In genomic region chr6:115072024-115072423, GRCm38 (mm10) we compare ENCODE assay signal across 11 mouse cellular contexts. TPM values are rescaled to one million over a fixed set of nuclear protein-coding genes. Genes with fewer than 3 reads are reported as not detected.
A peak's percentile ranks its signal among the peaks of the same experiment; 100 is the strongest.
DNase-seq lines count a peak whose midpoint lies in the region; ATAC-seq and TF ChIP-seq lines count a peak whose summit lies in the region.
"Had no signal": no experiment of that assay in that cellular context is flagged by ENCODE, and none has a peak within 500 bp of the region (broad histone marks: within the 10 kb centered on the region; RNA-seq: fewer than 3 reads in every experiment).

No protein-coding gene starts in this region.

- intact Hi-C loops in heart, postnatal 36 days (cut with DNase I): no loop called here

- 67% methylated on average over 2 of the region's 2 CpGs for WGBS in lung, embryonic 14.5 days
- 56% methylated on average over 2 of the region's 2 CpGs for WGBS in lung, adult 2 months
- 64% methylated on average over 2 of the region's 2 CpGs for WGBS in kidney, embryonic 16.5 days

- no peak overlapping the region for H3K4me2 ChIP-seq in lung, embryonic 14.5 days
- H3K4me2 ChIP-seq in kidney, embryonic 16.5 days (replicated peaks; ENCODE audit: low read depth, low read length): no peak overlapping the region
- H3K4me2 ChIP-seq: embryonic facial prominence, embryonic 13.5 days had no signal

- H3K9me3 ChIP-seq in lung, embryonic 14.5 days (ENCODE audit: low read depth, low read length): no peaks in the 10 kb centered on the region
- no peaks in the 10 kb centered on the region for H3K9me3 ChIP-seq in kidney, embryonic 16.5 days (ENCODE audit: low read length)
- H3K9me3 ChIP-seq: embryonic facial prominence, embryonic 13.5 days had no signal

- no peaks in the 10 kb centered on the region for H3K36me3 ChIP-seq in lung, embryonic 14.5 days (ENCODE audit: insufficient read depth)
- H3K36me3 ChIP-seq in kidney, embryonic 16.5 days (ENCODE audit: insufficient read depth, low read length): no peaks in the 10 kb centered on the region
- H3K36me3 ChIP-seq: embryonic facial prominence, embryonic 13.5 days had no signal

- H3K27me3 ChIP-seq in lung, embryonic 14.5 days (ENCODE audit: insufficient read depth, low read length): no peaks in the 10 kb centered on the region
- no peaks in the 10 kb centered on the region for H3K27me3 ChIP-seq in kidney, embryonic 16.5 days (ENCODE audit: insufficient read depth, low read length)
- H3K27me3 ChIP-seq: embryonic facial prominence, embryonic 13.5 days had no signal

- H3K27ac ChIP-seq in lung, embryonic 14.5 days (ENCODE audit: low read depth): no peak overlapping the region
- H3K27ac ChIP-seq in kidney, embryonic 16.5 days (ENCODE audit: low read length): no peak overlapping the region
- H3K27ac ChIP-seq: embryonic facial prominence, embryonic 13.5 days; liver, embryonic 14.5 days had no signal

- no peak for ATAC-seq in lung, embryonic 14.5 days (ENCODE audit: insufficient read depth)
- ATAC-seq in kidney, embryonic 16.5 days (ENCODE audit: low FRiP score, low TSS enrichment): no peak

- peak; percentile 31 to 62 for DNase-seq in frontal cortex, adult 2 months (ENCODE audit: extremely low spot score in 1 of 2, low spot score in 1 of 2)
- DNase-seq in frontal cortex, postnatal 25 days (ENCODE audit: low spot score in 2 of 2): no peak
- peak; percentile 23 for DNase-seq in lung, embryonic 14.5 days
- no peak for DNase-seq in lung, adult 2 months
- peak; percentile 22 for DNase-seq in adrenal gland, adult 8-10 months
- peak; percentile 12 for DNase-seq in heart, postnatal 36 days
- DNase-seq in natural killer cell, adult 2 months (ENCODE audit: low spot score in 2 of 2): no peak
- DNase-seq: retina, postnatal 1 day had no signal

- no peak overlapping the region for H3K4me3 ChIP-seq in lung, embryonic 14.5 days (ENCODE audit: low read depth, low read length)
- H3K4me3 ChIP-seq in lung, adult 2 months (replicated peaks; ENCODE audit: extremely low read depth, low read depth, low read length): no peak overlapping the region
- H3K4me3 ChIP-seq in kidney, embryonic 16.5 days (ENCODE audit: low read length): no peak overlapping the region
- H3K4me3 ChIP-seq: embryonic facial prominence, embryonic 13.5 days had no signal

- no peak overlapping the region for H3K9ac ChIP-seq in lung, embryonic 14.5 days
- no peak overlapping the region for H3K9ac ChIP-seq in kidney, embryonic 16.5 days (replicated peaks; ENCODE audit: low read length)
- H3K9ac ChIP-seq: embryonic facial prominence, embryonic 13.5 days; liver, embryonic 14.5 days had no signal

- H3K4me1 ChIP-seq in lung, embryonic 14.5 days (ENCODE audit: insufficient read depth): no peaks in the 10 kb centered on the region
- H3K4me1 ChIP-seq in lung, adult 2 months (ENCODE audit: control insufficient read depth, insufficient read depth, low read length): no peaks in the 10 kb centered on the region
- H3K4me1 ChIP-seq in kidney, embryonic 16.5 days (ENCODE audit: insufficient read depth, low read length): no peaks in the 10 kb centered on the region
- H3K4me1 ChIP-seq: embryonic facial prominence, embryonic 13.5 days had no signal

- no peak for TF ChIP-seq CTCF in lung, embryonic 14.5 days (IDR thresholded peaks at IDR 0.05; ENCODE audit: low read depth)
- TF ChIP-seq CTCF in lung, adult 2 months (IDR thresholded peaks at IDR 0.05; ENCODE audit: insufficient read depth, low read length): no peak

- no peak for TF ChIP-seq POLR2A in lung, adult 2 months (IDR thresholded peaks at IDR 0.05; ENCODE audit: borderline replicate concordance, extremely low read depth, low read depth, low read length)

RNA-seq across cellular contexts. Expression of gene Tamm41, which starts 34.3 kb away (rescaled TPM):
- polyA plus RNA-seq in frontal cortex, adult 2 months (2012; rRNA removed): 20.1 and 20.4 TPM in 2 replicates
- polyA plus RNA-seq in lung, embryonic 14.5 days (2014; fragmentation: Nextera tagmentation; extraction: Ambion mirVana): 76.2 and 76.7 TPM in 2 replicates
- 18.3 and 19.1 TPM in 2 replicates for polyA plus RNA-seq in lung, adult 2 months (2012; rRNA removed)
- total RNA-seq in adrenal gland, adult 8-10 months (2022): 10 to 100 TPM; 13.3 to 25.8 (median 17.0) TPM
- total RNA-seq in heart, postnatal 36 days (2021): 10 to 100 TPM; 12.7 to 13.2 TPM
- 64.9 and 68.7 TPM in 2 replicates for polyA plus RNA-seq in kidney, embryonic 16.5 days (2015; fragmentation: Nextera tagmentation; extraction: Ambion mirVana)

Comparison
In these comparisons a context has a peak if more than half of its experiments do, and no peak if none do; other contexts are left out.
1. DNase-seq: peak in frontal cortex, adult 2 months (2 of 2), lung, embryonic 14.5 days (single experiment), adrenal gland, adult 8-10 months (single experiment) and heart, postnatal 36 days (2 of 2); none in frontal cortex, postnatal 25 days (0 of 2), lung, adult 2 months (single experiment) and natural killer cell, adult 2 months (0 of 2).